Mouse (Mus musculus) forelimb bud, embryonic 11.5 days (tissue): ENCODE measurements around the gene Olfr56.
"Not testable (repeated sequence)": the region's sequence is repeated elsewhere in the genome, so short reads cannot be mapped to it uniquely, and the experiment has no call there.

ENCODE experiments used
- DNase-seq: peaks from one replicate; pipeline ENCODE4 v3.0.0-alpha.2; 2012; ENCODE audit warnings: low read depth, low spot score

Olfr56 gene

DNA sequence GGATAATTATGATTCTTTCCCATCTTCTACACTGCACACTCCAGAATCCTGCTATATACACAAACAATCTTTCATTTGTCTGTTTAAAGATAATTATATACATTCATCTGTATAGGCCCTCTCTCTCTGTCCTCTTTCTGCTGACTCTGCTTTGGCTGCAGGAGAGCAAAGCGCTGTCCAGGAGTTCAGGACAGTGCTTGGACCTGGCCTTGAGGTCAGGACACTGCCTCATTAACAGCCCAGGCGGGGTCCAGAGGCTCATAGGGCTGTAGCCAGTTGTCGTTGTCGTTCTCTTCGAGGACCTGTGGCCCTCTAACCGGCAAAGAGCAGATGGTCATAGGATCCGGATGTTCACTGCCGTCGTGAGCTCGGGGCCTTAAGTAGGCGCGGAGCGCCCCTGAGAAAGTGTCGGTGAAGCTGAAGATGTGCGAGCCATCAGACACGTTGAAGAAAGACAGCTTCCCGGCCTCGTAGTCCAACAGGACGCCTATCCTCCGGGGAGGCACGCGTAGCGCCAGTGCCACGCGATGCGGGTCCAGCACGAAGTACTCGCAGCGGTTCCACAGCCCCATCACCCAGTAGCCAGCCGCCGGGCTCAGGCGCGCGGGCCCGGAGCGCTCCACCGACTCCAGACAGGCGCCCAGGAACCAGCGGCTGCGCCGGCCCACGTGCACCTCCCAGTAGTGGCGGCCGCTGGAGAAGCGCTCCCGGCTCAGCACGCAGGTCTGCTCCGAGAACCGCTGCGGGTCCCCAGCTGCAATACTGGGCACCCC lies 190.3 kb downstream of the Olfr56 start:
- peak; percentile 17 for DNase-seq

DNA sequence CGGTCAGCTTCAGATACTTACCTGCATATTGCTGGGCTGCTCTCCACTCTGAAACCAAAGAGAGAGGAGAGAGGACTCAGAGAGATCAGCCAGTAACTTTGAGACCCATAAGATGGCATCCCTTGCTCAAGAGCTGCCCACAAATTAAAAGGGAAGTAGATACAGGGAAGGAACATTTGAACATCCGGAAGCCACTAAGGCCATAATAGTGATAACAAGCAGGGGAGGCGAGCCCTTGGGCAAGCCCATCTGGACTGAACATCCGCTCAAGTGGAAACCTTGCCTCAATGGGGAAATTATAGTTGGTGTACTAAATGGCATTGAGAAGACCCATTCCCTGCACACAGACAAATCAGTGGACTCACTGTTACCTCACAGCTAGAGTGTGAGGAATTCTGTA lies 191.9 kb downstream of the Olfr56 start:
- no peak for DNase-seq

DNA sequence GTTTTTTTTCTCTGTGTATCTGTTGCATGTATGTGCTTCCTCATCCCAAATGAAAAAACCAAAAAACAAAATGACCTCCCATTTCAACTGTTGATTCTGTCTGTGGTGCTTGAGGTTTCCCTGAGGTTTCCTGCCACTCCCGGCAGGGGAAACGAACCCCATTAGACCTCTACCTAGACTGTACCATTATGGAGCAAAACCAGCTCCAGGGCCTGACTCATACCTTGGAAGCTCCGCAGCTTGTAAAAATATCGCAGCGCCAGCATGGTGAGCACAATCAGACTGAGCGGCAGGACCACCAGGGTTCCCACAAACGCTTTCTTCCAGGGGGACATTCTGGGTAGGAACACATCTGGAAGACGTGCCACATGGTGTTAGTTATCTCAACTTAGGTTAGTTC lies 196.7 kb downstream of the Olfr56 start:
- DNase-seq = no peak

DNA sequence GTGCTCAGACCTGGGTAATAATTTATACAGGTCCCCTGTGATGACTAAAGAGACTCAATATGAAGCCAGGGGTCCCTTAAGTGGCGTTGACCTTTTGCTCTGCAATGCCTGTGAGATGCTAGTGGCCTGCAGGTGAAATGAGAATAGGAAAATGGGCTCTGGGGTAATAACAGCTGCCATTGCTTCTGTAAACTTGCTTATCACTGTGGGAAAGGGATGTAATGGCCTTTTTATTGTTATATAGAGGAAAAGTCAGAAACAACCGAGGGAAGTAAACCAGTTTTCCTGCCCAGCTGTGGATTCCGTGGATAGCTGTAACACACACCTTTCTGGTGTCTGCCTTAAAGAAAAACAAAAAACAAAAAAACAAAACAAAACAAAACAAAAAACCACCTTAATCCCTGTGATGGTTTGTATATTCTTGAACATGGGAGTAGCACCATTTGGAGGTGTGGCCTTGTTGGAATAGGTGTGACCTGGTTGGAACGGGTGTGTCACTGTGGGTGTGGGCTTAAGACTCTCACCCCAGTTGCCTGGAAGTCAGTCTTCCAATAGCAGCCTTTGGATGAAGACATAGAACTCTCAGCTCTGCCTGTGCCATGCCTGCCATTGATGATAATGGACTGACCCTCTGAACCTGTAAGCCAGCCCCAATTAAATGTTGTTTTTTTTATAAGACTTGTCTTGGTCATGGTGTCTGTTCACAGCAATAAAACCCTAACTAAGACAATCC lies 197.5 kb downstream of the Olfr56 start:
- not testable (repeated sequence) for DNase-seq

DNA sequence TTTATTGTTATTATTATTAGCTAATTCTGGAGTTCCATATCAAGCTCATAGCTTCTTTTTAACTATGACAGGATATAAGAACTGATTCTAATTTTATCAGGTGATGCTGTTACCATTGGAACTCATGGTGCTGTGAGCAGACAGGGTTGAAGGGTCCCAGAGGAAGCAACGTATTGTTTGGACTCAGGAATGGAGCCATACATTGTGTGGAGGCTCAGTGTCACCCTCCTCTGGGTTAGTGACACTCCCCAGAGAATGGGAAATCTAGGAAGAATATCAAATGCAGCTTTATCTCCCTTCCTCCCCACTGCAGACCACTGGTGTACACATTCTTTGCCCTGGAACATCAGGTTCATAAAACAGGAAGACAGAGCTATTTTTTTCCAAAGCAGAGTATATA lies 204.5 kb downstream of the Olfr56 start:
- no peak for DNase-seq
